Mouse (Mus musculus): Measurements from ENCODE around the gene Heca.

DNA sequence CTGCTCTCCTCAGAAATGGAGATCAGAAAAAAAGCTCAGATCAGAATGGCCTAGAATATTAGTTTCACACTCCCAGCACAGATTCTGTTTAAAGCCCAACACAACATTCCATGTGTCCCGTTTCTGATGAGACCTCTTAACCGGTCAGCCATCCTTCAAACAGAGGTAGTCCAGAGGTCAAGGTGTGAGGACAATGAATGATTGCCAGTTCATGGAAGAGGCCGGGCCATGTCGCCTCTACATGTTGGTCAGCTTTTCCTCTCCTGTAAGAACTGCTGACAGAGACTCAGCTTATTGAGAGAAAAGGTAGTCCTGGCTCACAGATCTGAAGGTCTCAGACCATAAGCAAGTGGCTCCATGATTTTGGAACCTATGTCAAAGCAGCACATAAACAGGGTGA is 118.7 kb downstream of the Heca start:
- TF ChIP-seq CTCF (IDR thresholded peaks at IDR 0.05) = no peak
- TF ChIP-seq POLR2A (IDR thresholded peaks at IDR 0.05; ENCODE audit: insufficient read depth, low read depth, low read length) = no peak
- TF ChIP-seq EP300 (IDR thresholded peaks at IDR 0.05; ENCODE audit: insufficient read depth, low read depth, low read length) = no peak

All from heart, adult 2 months (tissue).